Mouse (Mus musculus) right cerebral cortex, postnatal 10 days (tissue): Measurements from ENCODE around the gene Il2ra.

Source experiments
- DNase-seq, 2 experiments: peaks; one replicate each; pipeline ENCODE4 v3.0.0; 2021; ENCODE audit warnings: low spot score in 2 of 2

Il2ra gene

DNA sequence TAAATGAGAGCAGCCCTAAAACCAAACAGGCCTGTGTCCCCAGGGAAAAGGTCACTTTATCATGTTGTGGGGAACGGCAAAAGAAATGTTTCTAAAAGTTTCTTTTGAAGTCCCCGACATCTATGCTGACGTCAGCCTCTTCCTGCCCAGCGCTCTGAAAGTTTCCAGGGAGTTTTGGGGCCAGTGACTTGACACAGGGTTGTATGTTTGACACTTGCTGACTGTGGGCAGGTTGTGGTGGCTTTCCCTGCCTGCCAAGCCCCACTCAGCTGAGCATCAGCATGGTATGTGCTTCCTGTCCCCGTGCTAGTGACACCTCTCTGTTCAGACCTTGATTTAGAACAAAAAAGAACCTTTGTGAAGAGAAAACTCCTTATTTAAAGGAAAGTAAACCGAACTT is 10.7 kb downstream of the Il2ra start:
- no peak for DNase-seq

GRCm38 (mm10) chr2:11653780-11654179 is 11.2 kb downstream of the Il2ra start:
- no peak for DNase-seq

GRCm38 (mm10) chr2:11654990-11655931 is 12.7 kb downstream of the Il2ra start:
- peak; percentile 53 to 73 for DNase-seq

DNA sequence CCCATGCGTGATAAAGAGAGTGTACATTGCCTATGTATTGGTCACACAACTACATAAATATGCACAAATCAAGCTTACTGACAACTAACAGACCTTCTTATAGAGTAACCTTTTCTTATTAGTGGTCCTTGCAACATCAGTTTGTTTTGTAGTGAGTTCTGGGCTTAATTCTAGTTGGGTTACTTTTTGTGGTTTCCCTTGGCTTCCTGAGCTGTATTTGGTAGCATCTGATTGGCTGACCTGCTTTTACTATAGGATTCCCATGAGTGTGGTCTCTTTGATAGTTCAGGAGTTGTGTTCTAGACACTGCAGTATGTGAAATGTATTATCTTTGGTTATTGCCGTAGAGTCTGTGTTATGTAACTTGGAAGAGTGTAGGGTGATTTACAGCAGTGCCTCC is 15.0 kb downstream of the Il2ra start:
- no peak for DNase-seq

- peak in 1 of 2 experiments; percentile 27 for DNase-seq
Measured at GRCm38 (mm10) chr2:11659263-11659662, 16.7 kb downstream of the Il2ra start.

DNA sequence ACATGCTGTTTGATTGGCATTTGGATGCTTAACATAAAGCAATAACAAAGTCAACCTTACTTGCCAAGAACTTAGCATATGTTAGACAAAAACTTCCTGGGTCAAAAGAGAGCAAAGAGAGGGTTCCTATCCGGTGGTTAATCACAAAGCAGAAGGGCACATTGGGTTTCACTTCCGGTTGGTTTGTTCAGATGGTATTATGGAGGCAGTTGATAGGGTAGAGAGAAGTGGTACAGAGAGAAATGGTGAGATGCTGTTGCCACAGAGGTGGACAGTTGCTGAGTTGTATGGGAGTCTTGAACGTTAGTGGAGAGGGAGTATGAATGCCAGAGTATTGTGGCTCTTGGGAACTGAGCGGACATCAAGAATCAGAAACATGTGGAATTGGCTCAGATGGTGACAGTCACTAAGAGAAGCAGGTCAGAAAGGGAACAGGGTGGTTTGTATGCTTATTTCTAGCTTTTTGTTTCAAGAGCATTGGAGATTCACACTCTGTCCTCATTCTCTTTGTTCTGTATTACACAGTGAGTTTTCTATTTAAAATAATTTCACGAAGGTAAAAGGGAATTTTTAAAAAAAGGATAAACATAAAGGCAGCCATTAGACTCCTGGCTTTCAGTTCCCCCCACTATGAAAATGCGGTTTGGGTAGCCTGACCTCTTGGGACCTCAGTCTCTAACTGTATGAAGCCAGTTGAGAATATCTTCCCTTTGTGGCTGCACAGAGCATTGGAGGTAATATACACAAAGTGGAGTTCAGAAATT is 19.7 kb downstream of the Il2ra start:
- DNase-seq, result no peak

DNA sequence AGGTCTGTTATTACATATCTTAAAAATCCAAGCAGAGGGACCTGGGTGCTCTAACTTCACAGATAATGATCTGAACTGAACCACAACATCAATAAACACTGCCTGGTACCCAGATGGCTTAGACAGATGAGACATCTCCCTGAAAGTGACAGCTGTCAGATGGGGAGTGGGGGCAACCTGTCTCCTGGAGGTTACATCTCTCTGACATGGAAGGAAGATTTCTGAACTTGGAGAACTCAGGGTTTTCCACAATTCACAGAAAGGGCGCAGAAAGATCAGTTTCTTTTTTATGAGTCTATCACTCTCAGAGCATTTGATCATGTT is 20.3 kb downstream of the Il2ra start:
- DNase-seq, result no peak

- DNase-seq, result peak; percentile 92 to 93
Measured at GRCm38 (mm10) chr2:11663961-11664360, 21.4 kb downstream of the Il2ra start.

DNA sequence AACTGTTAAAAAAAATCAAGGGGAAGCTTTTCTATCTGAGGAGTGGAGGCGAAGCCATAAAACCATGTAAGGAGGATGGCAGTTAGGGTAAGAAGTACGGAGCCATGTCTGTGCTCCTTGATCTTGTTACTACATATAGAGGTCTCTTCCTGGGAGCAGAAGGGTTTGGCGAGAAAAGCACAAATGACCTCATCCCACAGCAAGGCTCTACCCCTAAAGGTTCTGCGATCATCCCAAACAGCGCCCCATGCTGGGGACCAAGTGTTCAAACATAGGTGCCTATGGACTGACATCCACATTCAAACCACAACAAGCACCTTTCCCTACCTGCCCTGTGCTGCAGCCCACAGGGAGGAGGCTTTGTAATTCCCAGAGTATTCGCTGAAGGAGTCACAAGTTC is 21.8 kb downstream of the Il2ra start:
- DNase-seq, result peak; percentile 34 to 60

DNA sequence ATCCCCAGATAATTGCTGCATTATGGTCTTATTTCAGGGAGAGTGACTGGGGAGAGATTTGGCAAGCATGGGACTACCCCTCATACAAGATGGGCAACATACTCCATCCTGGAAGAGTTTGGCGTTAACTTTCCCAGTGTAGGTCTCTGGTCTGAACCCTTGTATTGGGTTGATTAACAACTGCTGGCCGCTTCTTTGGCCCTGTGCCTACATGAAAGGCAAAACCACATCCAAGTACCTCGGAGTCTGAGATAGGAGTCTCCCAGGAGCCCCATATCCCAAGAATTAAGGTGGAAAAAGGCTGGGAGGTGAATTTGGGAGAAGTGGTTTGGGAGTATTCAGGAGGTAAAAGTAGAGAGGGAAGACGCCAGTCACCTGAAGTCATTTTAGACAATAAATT is 22.2 kb downstream of the Il2ra start:
- no peak for DNase-seq

GRCm38 (mm10) chr2:11665326-11665725 is 22.7 kb downstream of the Il2ra start:
- DNase-seq, result no peak

DNA sequence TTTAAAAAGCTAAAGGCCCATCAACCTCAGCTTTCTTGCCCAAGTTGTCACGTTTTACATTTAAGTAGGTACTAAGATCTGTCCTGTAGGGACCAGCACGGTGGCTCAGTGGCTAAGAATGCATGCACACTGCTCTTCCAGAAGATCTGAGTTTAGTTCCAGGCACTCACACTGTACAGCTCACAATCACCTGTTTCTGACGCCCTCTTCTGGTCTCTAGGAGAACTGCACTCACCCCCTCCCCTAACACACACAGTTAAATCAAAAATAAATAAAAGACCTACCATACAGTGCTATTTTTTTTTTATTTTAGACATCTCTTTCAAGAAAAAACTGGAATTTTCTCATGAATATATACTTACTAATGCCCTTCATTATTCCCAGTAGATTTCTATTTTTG is 29.5 kb downstream of the Il2ra start:
- DNase-seq, result no peak

- no peak for DNase-seq
Measured at GRCm38 (mm10) chr2:11679626-11680025, 37.0 kb downstream of the Il2ra start.

DNA sequence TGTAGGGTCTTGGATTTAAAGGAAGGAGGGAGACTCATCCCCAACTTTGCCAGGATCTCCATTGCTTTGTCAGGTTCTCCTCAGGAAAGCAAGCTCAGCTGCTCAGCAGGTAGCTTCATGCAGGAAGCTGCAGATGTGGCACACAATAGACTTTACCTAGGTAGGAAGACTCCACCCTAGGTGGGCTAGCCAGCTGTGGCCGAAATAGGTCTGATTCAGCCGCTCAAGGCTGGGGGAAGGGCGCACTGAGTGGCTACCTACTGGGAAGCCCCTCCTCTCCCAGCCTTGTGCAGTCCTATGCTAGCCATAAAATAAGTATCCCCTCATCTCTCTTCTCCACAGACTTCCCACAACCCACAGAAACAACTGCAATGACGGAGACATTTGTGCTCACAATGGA is 40.1 kb downstream of the Il2ra start:
- no peak for DNase-seq

- DNase-seq, result no peak
Measured at GRCm38 (mm10) chr2:11686512-11686911, 43.9 kb downstream of the Il2ra start.

- peak in 1 of 2 experiments; percentile 24 for DNase-seq
Measured at GRCm38 (mm10) chr2:11687436-11687835, 44.8 kb downstream of the Il2ra start.

- DNase-seq, result no peak
Measured at GRCm38 (mm10) chr2:11690201-11690890, 47.7 kb downstream of the Il2ra start.

GRCm38 (mm10) chr2:11693352-11693751 is 50.7 kb downstream of the Il2ra start:
- DNase-seq, result no peak

GRCm38 (mm10) chr2:11694104-11694503 is 51.5 kb downstream of the Il2ra start:
- DNase-seq, result no peak

GRCm38 (mm10) chr2:11695867-11696266 is 53.3 kb downstream of the Il2ra start:
- DNase-seq, result no peak

DNA sequence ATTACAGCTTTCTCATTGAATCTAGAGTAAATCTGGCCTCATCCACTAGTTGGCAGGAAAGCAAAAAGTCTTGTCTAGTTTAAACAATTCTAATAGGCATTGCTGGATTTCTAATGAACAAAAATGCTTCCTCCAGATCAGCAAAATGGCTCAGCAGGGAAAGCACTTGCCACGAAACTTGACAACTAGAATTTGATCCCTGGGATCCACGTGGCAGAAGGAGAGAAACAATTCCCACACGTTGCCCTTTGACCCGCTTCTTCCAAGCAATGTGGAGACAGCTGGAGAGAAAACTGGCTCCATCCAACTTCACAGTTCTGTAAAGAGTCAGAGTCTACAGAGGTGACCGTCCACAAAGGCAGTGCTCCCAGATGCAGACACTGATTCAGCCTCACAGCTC is 56.4 kb downstream of the Il2ra start:
- no peak for DNase-seq

- no peak for DNase-seq
Measured at GRCm38 (mm10) chr2:11699905-11700304, 57.3 kb downstream of the Il2ra start.
